Mouse (Mus musculus) liver, embryonic 15.5 days (tissue): ENCODE results near the gene Rcc1. TPM values are rescaled to one million over a fixed set of nuclear protein-coding genes. Genes with fewer than 3 reads are reported as not detected.

Experiments used
- ATAC-seq: fragments of 200-750 bp; cut with Nextera tagmentation; 2 replicates; pipeline ENCODE4 v1.8.0; 2017; ENCODE audit warnings: moderate number of reproducible peaks, mild to moderate bottlenecking, moderate library complexity; ENCODE audit not compliant: insufficient read depth
- H3K27ac ChIP-seq: fragments of 300-500 bp; sonication (generic); replicated peaks from 2 replicates; pipeline ENCODE4 v1.5.1; 2015; ENCODE audit warnings: mild to moderate bottlenecking, inconsistent platforms
- H3K27me3 ChIP-seq: fragments of 300-500 bp; sonication (generic); 2 replicates; pipeline ENCODE4 v1.6.1; 2015; ENCODE audit warnings: mild to moderate bottlenecking, inconsistent platforms
- H3K36me3 ChIP-seq: fragments of 300-500 bp; sonication (generic); replicated peaks from 2 replicates; pipeline ENCODE4 v1.6.1; 2015; ENCODE audit warnings: moderate library complexity, mild to moderate bottlenecking, inconsistent platforms
- H3K4me1 ChIP-seq: fragments of 300-500 bp; sonication (generic); replicated peaks from 2 replicates; pipeline ENCODE4 v1.6.1; 2015; ENCODE audit warnings: inconsistent platforms
- H3K4me2 ChIP-seq: fragments of 300-500 bp; sonication (generic); 2 replicates; pipeline ENCODE4 v1.6.1; 2015; ENCODE audit warnings: moderate library complexity, mild to moderate bottlenecking, inconsistent platforms
- H3K4me3 ChIP-seq: fragments of 300-500 bp; sonication (generic); replicated peaks from 2 replicates; pipeline ENCODE4 v1.5.1; 2015; ENCODE audit warnings: mild to moderate bottlenecking, inconsistent platforms
- H3K9ac ChIP-seq: fragments of 300-500 bp; sonication (generic); 2 replicates; pipeline ENCODE4 v1.6.1; 2015; ENCODE audit warnings: moderate library complexity, mild to moderate bottlenecking, inconsistent platforms
- H3K9me3 ChIP-seq: fragments of 300-500 bp; sonication (generic); replicated peaks from 2 replicates; pipeline ENCODE4 v1.6.1; 2016; ENCODE audit warnings: inconsistent platforms
- WGBS: fragments of 180-500 bp; shearing (Covaris S2); methylation state at CpG from one replicate; pipeline ENCODE4 v1.1.7; 2015; ENCODE audit warnings: mixed read lengths; ENCODE audit not compliant: insufficient replicate concordance; 5-methylcytosine and 5-hydroxymethylcytosine counted together
- polyA plus RNA-seq: library from polyadenylated mRNA; unstranded; fragments of >200 nt; fragmentation: Nextera tagmentation; extraction: Ambion mirVana; gene quantifications from 2 replicates; pipeline ENCODE4 v1.2.1, GENCODE M21; 2015

Gene Rcc1
- polyA plus RNA-seq, 1 experiment from 2014 or later: 48.0 TPM

- peaks cover 54% of the 10 kb centered on the region for H3K36me3 ChIP-seq
- H3K9me3 ChIP-seq: no peaks in the 10 kb centered on the region
- H3K9ac ChIP-seq: no peak overlapping the region; the same call in 1 of the 2 replicates
- H3K4me1 ChIP-seq: peaks cover 52% of the 10 kb centered on the region
- peak overlapping the region; percentile 21; the same call in 1 of the 2 replicates for H3K4me3 ChIP-seq
- peak; percentile 79 for ATAC-seq
- peak overlapping the region; percentile 81 for H3K27ac ChIP-seq
- 33% methylated on average over 12 of the region's 12 CpGs for WGBS
- no peaks in the 10 kb centered on the region for H3K27me3 ChIP-seq
- H3K4me2 ChIP-seq: peak overlapping the region; percentile 57
Observed at GRCm38 (mm10) chr4:132356170-132356569, 2.8 kb upstream of the Rcc1 start.

DNA sequence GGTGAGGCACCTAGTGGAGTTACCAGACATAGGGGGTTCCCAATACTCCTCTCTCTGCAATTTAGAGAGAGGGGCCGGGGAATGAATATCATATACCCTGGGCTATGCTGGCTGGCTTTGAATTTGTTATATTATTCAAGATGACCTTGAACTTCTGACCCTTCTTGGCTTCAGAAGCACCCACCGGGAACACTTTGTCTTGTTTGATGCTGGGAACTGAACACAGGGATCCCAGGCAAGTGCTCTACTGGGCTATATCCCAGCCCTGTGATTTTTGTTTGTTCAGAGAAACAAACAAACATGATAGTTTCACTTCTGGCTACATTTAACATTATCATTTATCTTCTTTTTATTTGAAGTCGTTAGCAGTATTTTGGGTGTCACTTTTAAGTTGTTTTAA, 2.0 kb upstream of the Rcc1 start:
- Histone ChIP-seq H3K27me3 (no peaks in the 10 kb centered on the region), H3K9ac (no peak overlapping the region), H3K27ac (peak overlapping the region; percentile 81), H3K4me1 (peaks cover 60% of the 10 kb centered on the region), H3K36me3 (peaks cover 55% of the 10 kb centered on the region), H3K4me3 (no peak overlapping the region), H3K4me2 (no peak overlapping the region), H3K9me3 (no peaks in the 10 kb centered on the region)
- ATAC-seq: no peak
- WGBS: 80% methylated on average over 3 of the region's 3 CpGs

- Histone ChIP-seq H3K27me3 (no peaks in the 10 kb centered on the region), H3K9ac (no peak overlapping the region), H3K4me2 (0 out of 2 replicates have a peak overlapping the region, but pooled peaks have one; percentile 81), H3K27ac (peak overlapping the region; percentile 94), H3K4me3 (no peak overlapping the region), H3K4me1 (peaks cover 66% of the 10 kb centered on the region), H3K9me3 (no peaks in the 10 kb centered on the region), H3K36me3 (peaks cover 55% of the 10 kb centered on the region)
- WGBS: 78% methylated on average over 4 of the region's 4 CpGs
- ATAC-seq: no peak
Observed at GRCm38 (mm10) chr4:132354571-132354970, 1.2 kb upstream of the Rcc1 start.

GRCm38 (mm10) chr4:132352739-132353138, 666 bp downstream of the Rcc1 start:
- H3K4me1 ChIP-seq: peaks cover 68% of the 10 kb centered on the region
- peaks cover 39% of the 10 kb centered on the region for H3K36me3 ChIP-seq
- WGBS: 0% methylated on average over 14 of the region's 14 CpGs
- H3K27ac ChIP-seq: peak overlapping the region; percentile 94
- H3K27me3 ChIP-seq: no peaks in the 10 kb centered on the region
- peak overlapping the region; percentile 82 for H3K4me3 ChIP-seq
- ATAC-seq: no peak
- H3K4me2 ChIP-seq: peak overlapping the region; percentile 81
- peak overlapping the region; percentile 88 for H3K9ac ChIP-seq
- no peaks in the 10 kb centered on the region for H3K9me3 ChIP-seq

DNA sequence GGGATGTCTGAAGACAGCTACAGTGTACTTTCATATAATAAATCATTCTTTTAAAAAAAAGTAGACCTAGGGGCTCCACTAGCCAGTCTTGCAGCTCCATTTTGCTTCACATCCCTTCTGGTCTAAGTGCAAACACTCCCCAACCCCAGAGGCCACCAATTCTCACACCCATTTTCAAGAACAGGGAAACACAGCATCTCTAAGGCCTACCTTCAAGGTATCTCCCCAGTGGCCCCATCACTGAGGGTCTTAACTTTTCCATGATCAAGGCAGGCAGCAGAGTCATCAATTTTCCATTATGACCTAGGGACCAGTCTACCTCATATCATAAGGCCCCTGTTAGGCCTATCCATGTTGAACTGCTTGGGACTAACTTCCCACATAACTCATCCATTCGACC, 2.0 kb downstream of the Rcc1 start:
- Histone ChIP-seq H3K4me3 (peak overlapping the region; percentile 82), H3K9ac (peak overlapping the region; percentile 88), H3K4me2 (peak overlapping the region; percentile 81), H3K9me3 (no peaks in the 10 kb centered on the region), H3K27me3 (no peaks in the 10 kb centered on the region), H3K4me1 (peaks cover 59% of the 10 kb centered on the region), H3K36me3 (peaks cover 29% of the 10 kb centered on the region), H3K27ac (peak overlapping the region; percentile 94)
- WGBS: 11% methylated on average over 1 of the region's 1 CpGs
- ATAC-seq: no peak

DNA sequence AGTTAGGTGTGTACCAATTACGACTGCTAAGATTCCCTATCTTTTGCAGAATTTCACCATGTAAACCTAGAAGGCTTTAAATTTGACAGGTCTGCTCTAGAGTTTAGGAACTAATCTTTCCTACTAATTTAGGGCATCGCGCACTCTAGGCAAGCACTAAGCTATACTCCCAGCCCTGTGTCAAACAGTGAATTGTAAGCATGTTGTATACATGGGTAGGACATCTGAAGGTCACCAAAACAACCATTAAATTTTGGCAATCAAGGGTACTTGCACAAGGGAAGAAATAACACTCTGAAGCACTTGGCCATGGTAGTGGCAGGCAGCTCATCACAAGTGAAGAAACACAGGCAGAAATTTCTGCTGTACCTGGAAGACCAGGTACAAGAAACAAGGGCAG, 2.6 kb downstream of the Rcc1 start:
- WGBS: 47% methylated on average over 3 of the region's 3 CpGs
- H3K4me2 ChIP-seq: peak overlapping the region; percentile 81; the same call in 1 of the 2 replicates
- H3K9me3 ChIP-seq: no peaks in the 10 kb centered on the region
- no peaks in the 10 kb centered on the region for H3K27me3 ChIP-seq
- H3K4me3 ChIP-seq: peak overlapping the region; percentile 82
- peaks cover 59% of the 10 kb centered on the region for H3K4me1 ChIP-seq
- no peak for ATAC-seq
- H3K9ac ChIP-seq: no peak overlapping the region
- H3K27ac ChIP-seq: peak overlapping the region; percentile 94
- H3K36me3 ChIP-seq: peaks cover 29% of the 10 kb centered on the region

DNA sequence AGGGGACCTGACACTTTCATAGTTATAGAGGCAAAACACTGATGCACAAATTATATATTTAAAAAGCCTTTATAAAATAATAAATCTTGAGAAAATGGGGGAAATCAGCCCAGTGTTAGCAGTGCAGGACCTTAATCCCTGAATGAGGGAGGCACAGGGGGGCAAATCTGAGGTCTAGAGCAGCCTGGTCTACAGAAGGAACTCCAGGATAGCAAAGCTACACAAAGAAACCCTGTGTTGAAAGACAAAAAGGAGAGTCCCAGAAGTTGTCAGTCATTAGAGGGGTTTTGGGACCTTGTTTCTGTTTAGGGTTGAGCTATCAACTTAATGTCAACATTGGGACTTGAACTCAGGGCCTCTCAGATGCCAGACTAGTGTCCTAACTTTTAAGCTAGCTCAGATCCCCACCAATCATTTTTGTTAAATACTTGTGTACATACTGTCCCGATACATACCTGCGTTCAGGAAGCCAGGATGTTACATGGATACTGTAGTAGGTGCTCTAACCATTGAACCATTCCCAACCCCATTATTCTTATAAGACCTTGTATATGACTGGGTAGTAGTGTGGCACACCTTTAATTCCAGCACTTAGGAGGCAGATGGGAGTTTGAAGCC, 3.2 kb downstream of the Rcc1 start:
- ATAC-seq: no peak
- no peaks in the 10 kb centered on the region for H3K27me3 ChIP-seq
- no peaks in the 10 kb centered on the region for H3K9me3 ChIP-seq
- no peak overlapping the region for H3K9ac ChIP-seq
- H3K4me3 ChIP-seq: no peak overlapping the region
- 36% methylated on average over 2 of the region's 2 CpGs for WGBS
- peaks cover 55% of the 10 kb centered on the region for H3K4me1 ChIP-seq
- no peak overlapping the region for H3K4me2 ChIP-seq
- H3K27ac ChIP-seq: peak overlapping the region; percentile 94
- peaks cover 29% of the 10 kb centered on the region for H3K36me3 ChIP-seq

DNA sequence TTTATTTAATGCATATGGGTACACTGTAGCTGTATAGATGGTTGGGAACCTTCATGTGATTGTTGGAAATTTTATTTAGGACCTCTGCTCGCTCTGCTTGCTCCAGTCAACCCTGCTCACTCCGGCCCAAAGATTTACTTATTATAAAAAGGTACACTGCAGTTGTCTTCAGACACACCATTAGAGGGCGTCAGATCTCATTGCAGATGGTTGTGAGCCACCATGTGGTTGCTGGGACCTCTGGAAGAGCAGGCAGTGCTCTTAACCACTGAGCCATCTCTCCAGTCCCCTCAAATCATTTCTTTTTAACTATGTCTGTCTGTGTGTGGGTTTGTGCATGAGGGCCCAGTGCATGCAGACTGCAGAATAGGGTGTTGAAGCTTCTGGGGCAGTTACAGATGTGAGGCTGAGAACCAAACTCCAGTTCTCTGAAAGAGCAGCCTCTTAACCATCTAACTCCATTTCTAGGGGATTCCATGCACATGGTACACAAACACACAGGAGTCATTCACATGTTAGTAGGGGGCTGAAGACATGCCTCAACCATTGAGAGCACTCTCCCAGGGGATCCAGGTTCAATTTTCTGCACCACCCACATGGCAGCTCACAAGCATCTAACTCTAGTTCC, 3.8 kb downstream of the Rcc1 start:
- ATAC-seq: no peak
- Histone ChIP-seq H3K9me3 (no peaks in the 10 kb centered on the region), H3K9ac (no peak overlapping the region), H3K27me3 (no peaks in the 10 kb centered on the region), H3K4me1 (peaks cover 50% of the 10 kb centered on the region), H3K27ac (peak overlapping the region; percentile 94), H3K36me3 (peaks cover 29% of the 10 kb centered on the region), H3K4me2 (no peak overlapping the region), H3K4me3 (no peak overlapping the region)
- WGBS: 42% methylated on average over 3 of the region's 3 CpGs

DNA sequence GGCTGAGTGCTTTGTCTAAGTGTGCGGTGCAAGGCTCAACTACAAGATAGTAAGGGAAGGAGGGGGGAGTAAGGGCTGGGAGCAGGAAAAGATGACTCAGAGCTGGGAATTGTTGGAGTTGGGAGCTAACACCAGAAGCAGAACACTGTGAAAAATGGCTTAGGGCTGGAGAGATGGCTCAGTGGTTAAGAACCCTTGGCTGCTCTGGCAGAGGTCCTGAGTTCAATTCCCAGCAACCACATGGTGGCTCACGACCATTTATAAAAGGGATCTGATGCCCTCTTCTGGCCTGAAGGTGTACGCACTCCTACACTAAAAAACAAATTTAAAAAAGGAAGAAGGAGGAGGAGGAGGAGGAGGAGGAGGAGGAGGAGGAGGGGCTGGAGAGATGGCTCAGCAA, 6.7 kb downstream of the Rcc1 start:
- H3K9me3 ChIP-seq: no peaks in the 10 kb centered on the region
- H3K9ac ChIP-seq: no peak overlapping the region
- H3K4me2 ChIP-seq: no peak overlapping the region
- H3K36me3 ChIP-seq: peaks cover 32% of the 10 kb centered on the region
- H3K27me3 ChIP-seq: no peaks in the 10 kb centered on the region
- WGBS: 40% methylated on average over 3 of the region's 3 CpGs
- ATAC-seq: no peak
- H3K4me3 ChIP-seq: no peak overlapping the region
- peak overlapping the region; percentile 87; the same call in 1 of the 2 replicates for H3K27ac ChIP-seq
- peaks cover 59% of the 10 kb centered on the region for H3K4me1 ChIP-seq

DNA sequence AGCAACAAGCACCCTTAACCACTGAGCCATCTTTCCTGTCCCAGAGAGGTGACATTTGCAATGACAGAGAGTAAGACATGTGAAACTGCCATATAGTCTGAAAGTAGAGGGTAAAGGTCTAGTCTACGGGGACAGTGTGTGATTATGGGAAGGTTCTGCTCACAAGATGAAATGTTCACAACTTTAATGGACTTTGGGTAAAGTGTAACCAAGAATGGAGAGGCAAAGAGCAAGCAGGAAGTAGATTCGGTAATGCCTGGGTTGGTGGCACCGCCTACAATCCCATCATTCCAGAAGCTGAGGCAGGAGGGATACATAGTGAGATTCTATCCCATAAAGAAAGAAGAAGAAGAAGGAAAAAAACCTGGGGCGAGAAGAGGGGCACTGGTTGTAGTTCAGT, 7.1 kb downstream of the Rcc1 start:
- Histone ChIP-seq H3K27ac (peak overlapping the region; percentile 87), H3K9ac (no peak overlapping the region), H3K27me3 (no peaks in the 10 kb centered on the region), H3K36me3 (peaks cover 32% of the 10 kb centered on the region), H3K4me3 (peak overlapping the region; percentile 87; the same call in 1 of the 2 replicates), H3K9me3 (no peaks in the 10 kb centered on the region), H3K4me2 (no peak overlapping the region), H3K4me1 (peaks cover 58% of the 10 kb centered on the region)
- ATAC-seq: no peak
- WGBS: 69% methylated on average over 4 of the region's 4 CpGs

- Histone ChIP-seq H3K4me3 (peak overlapping the region; percentile 87), H3K9me3 (no peaks in the 10 kb centered on the region), H3K27ac (peak overlapping the region; percentile 87), H3K4me1 (peaks cover 56% of the 10 kb centered on the region), H3K27me3 (no peaks in the 10 kb centered on the region), H3K36me3 (peaks cover 32% of the 10 kb centered on the region), H3K4me2 (peak overlapping the region; percentile 90), H3K9ac (peak overlapping the region; percentile 82)
- 38% methylated on average over 5 of the region's 5 CpGs for WGBS
- no peak for ATAC-seq
Observed at GRCm38 (mm10) chr4:132345843-132346212, 7.6 kb downstream of the Rcc1 start.
